Mouse (Mus musculus): ENCODE data around the gene Nfkb1. TPM values are rescaled to one million over a fixed set of nuclear protein-coding genes. Genes with fewer than 3 reads are reported as not detected.

Nfkb1 gene
- polyA plus RNA-seq, 1 experiment from 2014 or later: 10.6 TPM

DNA sequence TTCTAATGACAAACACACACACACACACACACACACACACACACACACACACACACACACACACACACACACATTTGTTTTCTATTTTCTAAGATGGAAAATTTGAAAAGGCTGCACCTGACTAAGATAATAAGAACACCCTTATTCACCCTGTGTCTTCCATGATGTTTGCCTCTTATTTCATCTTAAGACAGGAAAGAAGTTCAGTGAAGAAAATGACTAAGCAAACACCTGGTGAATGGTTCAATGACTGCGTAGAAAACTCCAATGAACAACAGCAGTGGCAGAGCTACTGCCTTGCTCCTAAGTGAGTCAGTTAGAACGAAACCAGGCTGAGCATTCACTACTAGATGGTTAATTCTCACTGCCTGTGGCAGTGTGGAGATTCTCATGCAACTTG is 30.8 kb upstream of the Nfkb1 start:
- DNase-seq (ENCODE audit: low spot score): no peak
- no peaks in the 10 kb centered on the region for H3K9me3 ChIP-seq (replicated peaks)
- H3K4me1 ChIP-seq: peaks cover 6% of the 10 kb centered on the region; the same call in 1 of the 2 replicates
- H3K4me3 ChIP-seq: no peak overlapping the region
- H3K27ac ChIP-seq (replicated peaks): no peak overlapping the region
- H3K27me3 ChIP-seq (ENCODE audit: low read depth, poor library complexity, severe bottlenecking): no peaks in the 10 kb centered on the region
- WGBS: 82% methylated on average over 2 of the region's 2 CpGs
- no peaks in the 10 kb centered on the region for H3K36me3 ChIP-seq

GRCm38 (mm10) chr3:135719969-135720368 is 28.6 kb upstream of the Nfkb1 start:
- Histone ChIP-seq H3K4me1 (no peaks in the 10 kb centered on the region), H3K4me3 (no peak overlapping the region), H3K36me3 (no peaks in the 10 kb centered on the region), H3K9me3 (replicated peaks) (no peaks in the 10 kb centered on the region), H3K27ac (replicated peaks) (no peak overlapping the region), H3K27me3 (ENCODE audit: low read depth, poor library complexity, severe bottlenecking) (no peaks in the 10 kb centered on the region)
- WGBS: 89% methylated on average over 3 of the region's 3 CpGs
- DNase-seq (ENCODE audit: low spot score): no peak

DNA sequence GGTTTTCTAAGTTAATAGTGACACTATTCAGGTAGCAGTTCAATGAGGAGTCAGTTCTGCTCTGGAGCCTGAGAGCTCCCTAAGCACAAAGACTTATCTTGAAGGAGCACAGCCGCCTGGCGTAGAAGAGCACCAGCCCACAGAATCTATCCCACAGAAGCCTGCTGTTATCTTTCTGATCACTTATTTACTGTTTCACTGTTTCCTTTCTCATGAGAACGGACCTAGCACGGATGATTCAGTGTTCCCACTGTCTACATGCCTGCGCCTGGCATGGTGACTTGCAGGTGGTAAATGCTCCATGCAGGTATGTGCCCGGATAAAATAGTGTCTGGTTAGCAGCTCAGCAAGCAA is 27.8 kb upstream of the Nfkb1 start:
- no peaks in the 10 kb centered on the region for H3K36me3 ChIP-seq
- no peaks in the 10 kb centered on the region for H3K27me3 ChIP-seq (ENCODE audit: low read depth, poor library complexity, severe bottlenecking)
- no peaks in the 10 kb centered on the region for H3K9me3 ChIP-seq (replicated peaks)
- H3K4me3 ChIP-seq: no peak overlapping the region
- no peak for DNase-seq (ENCODE audit: low spot score)
- no peak overlapping the region for H3K27ac ChIP-seq (replicated peaks)
- WGBS: 87% methylated on average over 6 of the region's 6 CpGs
- no peaks in the 10 kb centered on the region for H3K4me1 ChIP-seq

GRCm38 (mm10) chr3:135718323-135719178 is 27.2 kb upstream of the Nfkb1 start:
- Histone ChIP-seq H3K27ac (replicated peaks) (no peak overlapping the region), H3K9me3 (replicated peaks) (no peaks in the 10 kb centered on the region), H3K36me3 (no peaks in the 10 kb centered on the region), H3K27me3 (ENCODE audit: low read depth, poor library complexity, severe bottlenecking) (no peaks in the 10 kb centered on the region), H3K4me1 (no peaks in the 10 kb centered on the region), H3K4me3 (no peak overlapping the region)
- 83% methylated on average over 6 of the region's 6 CpGs for WGBS
- no peak for DNase-seq (ENCODE audit: low spot score)

- no peaks in the 10 kb centered on the region for H3K27me3 ChIP-seq (ENCODE audit: low read depth, poor library complexity, severe bottlenecking)
- DNase-seq (ENCODE audit: low spot score): no peak
- WGBS: 64% methylated on average over 3 of the region's 4 CpGs
- H3K27ac ChIP-seq (replicated peaks): no peak overlapping the region
- H3K36me3 ChIP-seq: no peaks in the 10 kb centered on the region
- H3K9me3 ChIP-seq (replicated peaks): no peaks in the 10 kb centered on the region
- no peaks in the 10 kb centered on the region for H3K4me1 ChIP-seq
- no peak overlapping the region for H3K4me3 ChIP-seq
These were observed 21.9 kb upstream of the Nfkb1 start for GRCm38 (mm10) chr3:135713016-135713950.

- WGBS: 90% methylated on average over 4 of the region's 4 CpGs
- no peaks in the 10 kb centered on the region for H3K4me1 ChIP-seq
- H3K9me3 ChIP-seq (replicated peaks): no peaks in the 10 kb centered on the region
- no peak overlapping the region for H3K4me3 ChIP-seq
- H3K27ac ChIP-seq (replicated peaks): no peak overlapping the region
- no peaks in the 10 kb centered on the region for H3K27me3 ChIP-seq (ENCODE audit: low read depth, poor library complexity, severe bottlenecking)
- no peak for DNase-seq (ENCODE audit: low spot score)
- no peaks in the 10 kb centered on the region for H3K36me3 ChIP-seq
These were observed 20.3 kb upstream of the Nfkb1 start for GRCm38 (mm10) chr3:135711613-135712012.

DNA sequence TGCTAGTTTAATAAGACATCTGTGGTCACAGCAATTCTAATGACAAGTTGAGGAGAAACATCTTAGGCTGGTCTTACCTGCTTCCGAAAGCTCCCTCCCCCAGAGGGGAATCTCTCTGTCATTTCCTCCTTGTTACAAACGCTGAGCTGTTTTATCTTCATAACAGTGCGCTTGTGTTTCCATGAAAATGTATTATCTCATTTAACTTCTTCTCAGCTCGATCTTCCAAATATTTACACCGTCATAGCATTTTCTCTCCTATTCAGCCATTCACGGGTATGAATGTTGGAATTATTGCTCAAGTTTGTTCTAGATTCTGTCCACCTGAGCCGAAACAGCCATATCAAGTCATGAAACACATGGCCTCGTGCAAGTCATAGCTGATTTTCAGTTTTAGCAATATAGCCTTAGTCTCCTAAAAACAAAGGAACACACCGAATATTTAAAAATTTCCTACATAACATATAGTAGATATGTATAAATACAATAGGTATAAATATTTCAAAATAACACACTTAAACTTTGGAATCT is 19.8 kb upstream of the Nfkb1 start:
- DNase-seq (ENCODE audit: low spot score): no peak
- Histone ChIP-seq H3K27ac (replicated peaks) (no peak overlapping the region), H3K4me3 (no peak overlapping the region), H3K36me3 (no peaks in the 10 kb centered on the region), H3K27me3 (ENCODE audit: low read depth, poor library complexity, severe bottlenecking) (no peaks in the 10 kb centered on the region), H3K9me3 (replicated peaks) (no peaks in the 10 kb centered on the region), H3K4me1 (no peaks in the 10 kb centered on the region)
- 95% methylated on average over 9 of the region's 9 CpGs for WGBS

DNA sequence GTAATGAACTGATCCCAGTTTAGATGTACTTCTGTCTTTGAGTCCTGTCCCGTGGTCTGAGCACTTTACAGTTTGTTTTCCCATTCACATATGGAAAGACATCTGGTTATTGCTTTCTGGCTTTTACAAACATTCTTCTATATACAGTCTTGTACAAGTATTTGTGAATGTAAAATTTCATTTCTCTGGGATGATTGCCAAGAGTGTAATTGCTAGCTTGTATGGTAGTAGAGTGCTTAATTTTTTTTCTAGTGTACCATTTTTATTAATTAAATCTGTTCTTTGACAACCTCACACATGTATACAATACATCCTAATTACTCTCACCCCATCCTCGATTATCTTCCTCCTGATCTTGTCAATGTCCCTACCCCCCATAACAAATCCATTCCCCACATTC is 12.0 kb upstream of the Nfkb1 start:
- no peaks in the 10 kb centered on the region for H3K36me3 ChIP-seq
- no peaks in the 10 kb centered on the region for H3K9me3 ChIP-seq (replicated peaks)
- WGBS: 84% methylated on average over 2 of the region's 2 CpGs
- H3K4me1 ChIP-seq: peaks cover 5% of the 10 kb centered on the region; the same call in 1 of the 2 replicates
- H3K27me3 ChIP-seq (ENCODE audit: low read depth, poor library complexity, severe bottlenecking): no peaks in the 10 kb centered on the region
- no peak overlapping the region for H3K4me3 ChIP-seq
- DNase-seq (ENCODE audit: low spot score): no peak
- H3K27ac ChIP-seq (replicated peaks): no peak overlapping the region

GRCm38 (mm10) chr3:135702658-135703057 is 11.3 kb upstream of the Nfkb1 start:
- Histone ChIP-seq H3K27ac (replicated peaks) (no peak overlapping the region), H3K9me3 (replicated peaks) (no peaks in the 10 kb centered on the region), H3K27me3 (ENCODE audit: low read depth, poor library complexity, severe bottlenecking) (no peaks in the 10 kb centered on the region), H3K36me3 (no peaks in the 10 kb centered on the region), H3K4me1 (peaks cover 5% of the 10 kb centered on the region; the same call in 1 of the 2 replicates), H3K4me3 (no peak overlapping the region)
- DNase-seq (ENCODE audit: low spot score): no peak
- 92% methylated on average over 5 of the region's 5 CpGs for WGBS

DNA sequence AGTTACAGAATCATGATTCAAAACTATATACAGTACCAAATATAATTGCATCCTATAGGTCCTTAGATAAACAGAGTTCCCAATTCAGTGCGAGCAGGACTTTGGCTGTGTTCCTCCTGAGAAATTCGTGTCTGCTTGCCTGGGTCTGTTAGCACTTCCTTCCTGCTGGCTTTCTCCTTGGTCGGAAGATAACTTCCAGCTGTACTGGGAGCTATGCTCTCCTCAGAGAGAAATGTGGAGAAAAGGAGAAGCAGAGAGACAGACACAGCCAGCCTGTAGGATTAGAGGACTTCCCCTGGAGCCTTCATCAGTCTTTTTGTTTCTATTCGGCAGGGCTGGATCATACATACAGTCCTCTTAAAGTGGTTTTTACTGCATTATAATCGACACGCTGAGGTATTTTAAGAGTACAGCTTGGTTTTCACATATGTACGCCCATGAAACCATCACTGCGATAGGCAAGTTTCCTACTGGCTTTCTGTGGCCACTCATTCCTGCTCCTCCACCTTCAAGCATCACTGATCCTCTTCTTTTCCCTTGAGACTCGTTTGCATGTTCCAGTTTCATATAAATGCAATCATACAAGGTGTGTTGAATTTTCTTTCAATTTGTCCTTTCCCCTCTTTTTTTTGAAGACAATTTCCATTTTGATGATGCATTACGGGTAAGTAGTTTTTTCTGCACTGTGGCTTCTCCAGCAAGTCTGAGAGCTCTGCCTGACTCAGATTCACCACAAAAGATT is 8.3 kb upstream of the Nfkb1 start:
- Histone ChIP-seq H3K36me3 (no peaks in the 10 kb centered on the region), H3K4me1 (peaks cover 5% of the 10 kb centered on the region; the same call in 1 of the 2 replicates), H3K9me3 (replicated peaks) (no peaks in the 10 kb centered on the region), H3K4me3 (no peak overlapping the region), H3K27me3 (ENCODE audit: low read depth, poor library complexity, severe bottlenecking) (no peaks in the 10 kb centered on the region), H3K27ac (replicated peaks) (no peak overlapping the region)
- no peak for DNase-seq (ENCODE audit: low spot score)
- WGBS: 63% methylated on average over 10 of the region's 10 CpGs

- no peak overlapping the region for H3K27ac ChIP-seq (replicated peaks)
These were observed 7.2 kb upstream of the Nfkb1 start for GRCm38 (mm10) chr3:135698466-135698975.

DNA sequence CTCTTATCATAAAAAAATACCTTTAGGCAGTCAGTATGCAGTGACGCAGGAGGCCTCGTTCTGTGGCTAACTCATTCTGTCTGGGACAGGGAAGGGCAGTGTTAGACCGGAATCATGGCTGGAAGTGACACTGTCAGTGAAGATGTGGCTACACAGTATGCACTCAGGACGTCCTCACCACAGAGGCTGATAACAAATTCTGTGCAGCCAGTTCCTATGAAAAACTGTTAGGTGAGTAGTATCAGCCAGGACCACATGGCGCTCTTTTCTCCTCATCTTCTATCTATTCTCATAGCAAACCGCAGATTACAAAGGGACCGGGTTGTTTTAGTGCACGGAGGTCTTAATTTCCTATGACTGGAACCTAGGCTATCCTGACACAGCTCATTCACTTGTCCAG is 4.9 kb upstream of the Nfkb1 start:
- 90% methylated on average over 8 of the region's 8 CpGs for WGBS
- DNase-seq (ENCODE audit: low spot score): no peak
- no peaks in the 10 kb centered on the region for H3K9me3 ChIP-seq (replicated peaks)

More at GRCm38 (mm10) chr3:135698466-135698975, 7.2 kb upstream of the Nfkb1 start:
- Histone ChIP-seq H3K36me3 (no peaks in the 10 kb centered on the region), H3K4me3 (no peak overlapping the region), H3K27me3 (ENCODE audit: low read depth, poor library complexity, severe bottlenecking) (peaks cover 5% of the 10 kb centered on the region), H3K4me1 (peaks cover 7% of the 10 kb centered on the region), H3K9me3 (replicated peaks) (no peaks in the 10 kb centered on the region)
- no peak for DNase-seq (ENCODE audit: low spot score)
- WGBS: 73% methylated on average over 12 of the region's 12 CpGs

More for the DNA sequence above, 4.9 kb upstream of the Nfkb1 start:
- H3K27ac ChIP-seq (replicated peaks): no peak overlapping the region
- peaks cover 29% of the 10 kb centered on the region for H3K4me1 ChIP-seq
- no peaks in the 10 kb centered on the region for H3K36me3 ChIP-seq
- peaks cover 8% of the 10 kb centered on the region for H3K27me3 ChIP-seq (ENCODE audit: low read depth, poor library complexity, severe bottlenecking)
- no peak overlapping the region for H3K4me3 ChIP-seq
